Mouse (Mus musculus) hematopoietic stem cell, adult 5-6 weeks (primary cell): ENCODE measurements around the gene Fancd2. TPM values are rescaled to one million over a fixed set of nuclear protein-coding genes. Genes with fewer than 3 reads are reported as not detected.
A peak's percentile ranks its signal among the peaks of the same experiment; 100 is the strongest.

Experiments used
- ATAC-seq, 2 experiments: fragments of 125-278 bp in 1 of 2; replicated peaks in 1 of 2; 2 replicates each; pipeline ENCODE4 v1.8.0; 2016 to 2017; ENCODE audit warnings: inconsistent platforms in 2 of 2, mild to moderate bottlenecking in 2 of 2, moderate number of reproducible peaks in 2 of 2, low read depth in 1 of 2, moderate TSS enrichment in 1 of 2; ENCODE audit not compliant: low FRiP score in 2 of 2, poor library complexity in 2 of 2, severe bottlenecking in 2 of 2, insufficient read depth in 1 of 2, low TSS enrichment in 1 of 2
- total RNA-seq: library from RNA; stranded (forward); fragments of 172-1452, 232-1000 nt; gene quantifications from 2 replicates; pipeline ENCODE4 v1.2.3, GENCODE M21; 2017

Fancd2 gene
- total RNA-seq, 1 experiment from 2014 or later: 25.4 TPM

DNA sequence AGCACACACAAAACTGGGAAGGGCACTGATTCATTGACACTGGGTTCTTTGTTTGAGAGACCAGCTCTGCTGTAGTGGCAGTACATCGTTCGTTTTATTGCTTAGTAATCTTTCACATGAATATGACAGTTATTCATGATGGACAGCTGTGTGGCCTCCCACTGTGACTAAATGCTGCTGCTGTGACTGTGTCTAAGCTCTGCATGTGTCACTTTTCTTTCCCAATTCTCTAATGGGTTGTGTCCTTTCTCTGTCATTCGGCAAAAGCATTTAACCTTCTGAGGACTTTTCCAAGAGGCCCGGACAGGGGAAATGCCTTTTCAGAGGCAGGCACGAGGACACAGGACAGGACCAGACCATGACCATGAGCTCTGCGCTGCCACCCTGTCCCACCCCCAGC lies 17.5 kb upstream of the Fancd2 start:
- ATAC-seq: no peak

DNA sequence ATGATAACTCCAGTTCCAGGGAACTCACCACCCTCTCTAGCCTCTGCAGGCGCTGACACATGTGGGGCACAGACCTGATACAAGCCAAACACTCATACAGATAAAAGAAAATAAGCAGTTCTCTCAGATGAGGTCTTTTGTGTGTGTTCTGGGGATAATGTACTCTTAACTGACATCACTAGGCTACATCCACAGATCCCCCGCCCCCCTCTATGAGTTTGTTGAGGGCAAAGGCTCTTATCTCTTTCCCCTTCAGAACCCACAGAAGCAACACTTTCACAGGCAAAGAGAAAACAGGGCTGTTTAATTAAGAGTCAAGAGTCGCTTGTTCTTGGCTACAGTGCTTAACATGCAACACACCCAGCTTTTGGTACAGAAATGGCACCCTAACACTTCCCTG lies 16.9 kb upstream of the Fancd2 start:
- ATAC-seq: no peak

DNA sequence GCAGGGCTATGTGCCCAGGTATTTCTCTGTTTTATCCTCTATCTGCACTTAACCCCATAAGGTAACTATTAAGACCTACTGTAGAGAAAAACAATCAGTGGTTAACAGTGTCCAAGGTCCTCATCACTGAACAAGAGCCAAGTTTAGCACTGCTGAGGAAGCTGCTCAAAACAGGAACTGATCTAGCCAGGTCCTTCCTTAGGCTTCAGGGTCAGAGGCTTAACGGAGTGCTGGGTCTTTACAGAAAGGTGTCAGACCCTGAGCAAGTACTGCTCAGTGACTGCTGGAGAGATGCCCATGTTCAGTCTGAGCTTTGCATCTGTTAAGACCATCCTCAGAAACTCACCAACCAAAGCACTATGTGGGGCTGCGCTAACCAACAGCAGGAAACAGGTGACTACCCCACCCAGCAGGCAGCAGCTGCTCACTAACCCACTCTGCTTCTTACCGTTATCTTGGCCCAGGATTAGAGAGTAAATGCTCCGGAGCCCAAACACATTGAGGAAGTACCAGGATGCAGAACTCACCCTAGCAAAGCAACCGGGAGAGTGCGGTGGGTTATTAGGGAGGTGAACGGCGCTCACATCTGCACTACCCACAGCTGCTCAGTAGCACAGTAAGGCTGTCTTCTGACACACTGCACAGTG lies 13.9 kb upstream of the Fancd2 start:
- ATAC-seq: peak; percentile 91 to 92

DNA sequence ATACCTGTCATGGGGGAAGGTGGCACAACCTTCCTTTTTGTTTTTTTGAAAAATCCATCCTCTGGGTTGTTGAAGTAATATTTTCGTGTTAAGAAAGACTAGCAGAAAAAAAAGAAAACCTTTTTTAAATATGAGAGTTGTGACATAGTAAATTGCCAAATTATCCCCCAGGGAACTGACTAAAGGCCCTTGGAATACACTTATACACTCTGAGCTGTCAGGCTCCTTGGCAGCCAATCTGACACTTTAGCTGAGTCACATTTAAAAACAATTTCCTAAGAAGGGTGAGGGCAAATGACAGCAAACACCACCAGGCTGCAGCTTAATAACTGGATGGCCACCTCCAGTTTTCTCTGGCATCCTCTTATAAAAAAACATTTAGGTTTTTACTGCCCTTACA lies 9.2 kb upstream of the Fancd2 start:
- ATAC-seq: no peak

DNA sequence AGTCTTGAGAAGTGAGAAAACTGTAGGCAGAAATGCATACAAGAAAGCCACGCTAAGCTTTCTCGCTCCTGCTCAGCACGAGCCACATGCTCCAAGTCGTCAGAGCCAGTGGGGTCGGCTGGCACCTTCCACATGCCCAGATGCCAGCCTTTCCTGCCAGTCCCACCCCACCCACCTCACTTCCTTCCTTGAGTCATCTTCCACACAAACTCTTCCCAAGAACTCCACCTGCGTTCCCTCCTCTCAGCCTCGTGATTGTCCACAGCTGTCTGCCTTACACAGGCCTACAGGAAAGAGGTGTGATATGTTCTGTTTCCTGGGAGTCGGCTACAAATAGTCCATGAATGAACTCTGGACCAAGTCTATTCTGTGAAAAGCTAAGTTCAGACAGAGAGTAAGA lies 8.1 kb upstream of the Fancd2 start:
- no peak for ATAC-seq

DNA sequence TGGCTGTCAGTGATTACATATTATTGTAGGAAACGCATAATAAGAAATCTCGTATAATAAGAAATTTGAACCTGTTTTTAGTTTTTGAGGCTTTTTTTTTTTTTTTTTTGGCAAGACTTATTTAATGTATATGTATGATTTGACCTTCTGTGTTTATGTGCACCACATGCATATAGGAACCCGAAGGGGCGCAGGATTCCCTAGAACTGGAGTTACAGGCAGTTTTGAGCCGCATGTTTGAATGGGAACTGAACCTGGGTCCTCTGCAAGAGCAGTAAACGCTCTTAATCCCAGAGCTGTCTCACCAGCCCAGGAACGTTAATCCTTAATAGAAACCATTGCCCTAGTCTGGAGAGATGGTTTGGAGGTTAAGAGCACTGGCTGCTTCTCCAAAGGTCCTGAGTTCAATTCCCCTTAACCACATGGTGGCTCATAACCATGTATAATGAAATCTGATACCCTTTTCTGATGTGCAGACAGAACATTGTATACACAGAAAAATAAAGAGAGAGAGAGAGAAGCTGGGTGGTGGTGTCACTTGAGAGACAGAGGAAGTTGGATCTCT lies 440 bp downstream of the Fancd2 start:
- ATAC-seq: no peak

DNA sequence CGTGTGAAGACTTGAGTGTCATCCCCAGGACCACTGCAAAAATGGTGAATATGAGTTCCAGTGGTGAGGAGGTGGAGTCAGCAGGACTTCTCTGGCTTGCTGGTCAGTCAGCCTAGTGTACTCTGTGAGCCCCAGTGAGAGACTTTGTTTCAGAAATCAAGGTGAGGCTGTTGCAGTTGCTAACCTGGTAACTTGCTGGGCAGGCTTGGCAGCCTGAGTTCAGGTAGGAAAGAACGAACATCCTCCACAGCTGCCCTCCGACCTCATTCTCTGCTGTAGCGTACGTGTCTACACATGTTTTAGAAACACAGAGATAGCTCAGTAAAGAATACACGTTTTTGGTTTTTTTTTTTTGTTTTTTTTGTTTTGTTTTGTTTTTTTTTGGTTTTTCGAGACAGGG lies 3.4 kb downstream of the Fancd2 start:
- no peak for ATAC-seq

DNA sequence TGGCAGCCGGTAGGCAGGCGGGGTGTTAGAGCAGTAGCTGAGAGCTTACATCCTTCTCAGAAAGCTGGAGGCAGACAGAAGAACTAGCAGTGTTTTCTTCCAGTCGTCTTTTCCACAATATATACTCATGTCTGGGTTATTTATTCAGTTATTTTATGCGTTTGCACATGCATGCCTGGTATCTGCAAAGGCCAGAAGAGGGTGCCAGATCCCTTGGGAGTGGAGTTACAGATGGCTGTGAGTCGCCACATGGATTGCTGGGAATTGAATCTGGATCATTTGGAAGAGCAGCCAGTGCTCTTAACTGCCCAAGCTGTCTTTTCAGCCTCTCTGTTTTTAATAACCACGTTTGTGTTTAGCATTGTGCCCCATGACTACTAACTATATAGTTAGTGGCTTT lies 10.1 kb downstream of the Fancd2 start:
- no peak for ATAC-seq

DNA sequence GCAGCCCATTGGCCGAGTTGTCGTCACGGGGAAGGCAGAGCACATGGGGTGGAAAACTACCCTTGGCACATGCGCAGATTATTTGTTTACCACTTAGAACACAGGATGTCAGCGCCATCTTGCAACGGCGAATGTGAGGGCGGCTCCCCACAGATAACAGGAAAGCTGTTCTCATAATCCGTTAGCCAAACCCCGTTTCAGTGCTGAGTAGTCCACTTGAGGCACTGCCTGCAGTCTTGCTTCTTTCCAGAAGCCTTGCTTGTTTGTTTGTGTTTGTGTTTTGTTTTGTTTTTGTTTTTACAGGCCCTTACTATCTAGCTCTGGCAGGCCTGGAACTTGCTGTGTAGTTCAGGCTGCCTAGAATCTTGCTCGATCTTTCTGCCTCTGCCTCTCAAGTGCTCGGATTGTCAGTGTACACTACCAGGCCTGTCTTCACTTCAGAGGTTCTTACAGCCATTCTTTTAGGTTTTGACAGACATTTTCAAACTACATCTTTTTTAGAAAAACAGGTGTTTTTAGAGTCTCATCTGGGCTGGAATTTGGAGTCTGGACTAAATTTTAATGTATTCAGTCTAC lies 12.5 kb downstream of the Fancd2 start:
- ATAC-seq: no peak

DNA sequence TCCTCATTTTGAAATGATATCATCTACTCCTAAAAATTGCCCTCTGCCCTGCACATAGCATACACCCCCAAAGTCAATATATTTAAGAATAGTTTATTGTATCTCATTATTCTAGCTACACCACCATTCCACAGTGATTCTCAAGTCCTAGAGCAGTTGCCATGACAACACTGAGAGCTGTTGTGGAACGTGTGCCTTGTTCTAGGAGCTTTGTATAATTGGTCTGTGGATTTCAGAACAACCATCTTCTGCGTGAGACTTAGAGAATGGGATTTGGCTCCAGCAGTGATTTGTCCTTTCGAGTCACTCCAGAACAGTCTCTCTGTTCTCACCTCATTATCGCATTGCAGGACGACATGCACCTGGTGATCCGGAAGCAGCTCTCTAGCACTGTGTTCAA lies 28.3 kb downstream of the Fancd2 start:
- no peak for ATAC-seq

DNA sequence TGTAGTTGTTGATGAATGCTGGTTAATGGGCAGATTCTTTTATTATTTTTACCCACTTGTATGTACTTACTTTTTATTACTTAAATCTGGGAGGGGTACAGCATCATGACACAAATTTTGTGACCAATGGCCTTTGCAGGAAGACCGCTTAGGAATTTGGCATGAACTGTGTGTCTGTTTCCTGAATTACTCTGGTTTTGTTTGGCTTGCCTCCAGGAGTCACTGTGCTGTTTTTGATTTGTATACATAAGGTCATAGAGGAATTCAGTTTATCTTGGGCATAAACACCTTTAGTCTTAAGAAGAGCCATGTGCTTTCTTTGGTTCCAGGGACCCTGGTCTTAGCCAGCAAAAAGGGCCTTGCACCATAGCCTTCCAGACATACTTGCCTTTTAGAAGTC lies 33.1 kb downstream of the Fancd2 start:
- no peak for ATAC-seq

DNA sequence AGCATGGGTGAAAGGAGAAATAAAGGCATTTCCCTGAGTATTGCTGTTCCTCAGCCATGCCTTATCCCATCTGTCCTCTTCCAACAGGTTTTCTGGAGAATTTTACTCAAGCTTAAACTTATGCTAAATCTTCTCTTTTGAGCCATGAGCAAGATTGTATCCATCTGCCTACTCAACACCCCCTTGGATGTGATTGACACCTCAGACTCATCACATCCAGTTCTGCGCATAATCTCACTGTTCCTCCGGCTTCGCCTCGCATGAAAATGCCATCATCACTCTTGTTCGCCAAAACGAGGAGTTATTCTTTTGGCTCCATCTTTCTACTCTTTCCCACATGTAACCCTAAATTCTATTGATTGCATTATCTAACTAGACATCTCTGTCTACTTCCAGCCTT lies 44.6 kb downstream of the Fancd2 start:
- ATAC-seq: no peak

DNA sequence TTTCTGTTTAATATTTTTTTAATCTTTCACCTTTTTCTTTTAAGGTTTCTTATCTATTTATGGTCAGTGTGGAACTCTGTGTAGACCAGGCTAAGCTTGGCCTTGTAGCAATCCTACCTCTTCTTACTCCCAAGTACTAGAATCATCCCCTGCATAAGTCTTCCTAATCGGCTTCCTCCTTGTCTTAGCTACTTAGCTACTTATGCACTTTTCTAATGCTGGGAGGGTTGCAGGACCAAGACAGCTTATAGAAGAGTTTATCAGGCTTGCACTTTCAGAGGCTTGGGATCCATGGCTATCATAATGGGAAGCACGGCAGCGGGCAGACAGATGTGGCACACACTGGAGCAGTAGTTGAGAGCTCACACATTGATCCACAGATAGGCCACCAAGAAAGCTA lies 47.8 kb downstream of the Fancd2 start:
- no peak for ATAC-seq

DNA sequence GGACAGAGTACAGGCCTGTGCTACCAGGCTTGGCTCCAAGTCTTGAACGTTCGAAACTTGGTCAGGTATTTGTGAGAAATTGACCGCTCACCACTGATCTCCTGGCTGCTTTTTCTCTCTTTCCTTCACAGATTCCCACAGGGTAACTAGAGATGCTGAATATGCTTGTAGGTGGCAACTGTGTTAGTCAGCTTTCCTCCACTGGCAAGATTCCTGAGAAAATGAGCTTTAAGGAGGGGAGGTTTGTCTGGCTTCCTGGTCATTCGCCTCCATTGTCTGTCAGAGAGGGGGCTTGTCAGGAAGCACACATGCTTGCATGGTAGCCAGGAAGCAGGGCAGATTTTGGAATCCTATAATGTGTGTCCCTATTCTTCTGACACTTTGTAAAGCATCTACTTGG lies 51.5 kb downstream of the Fancd2 start:
- ATAC-seq: no peak

DNA sequence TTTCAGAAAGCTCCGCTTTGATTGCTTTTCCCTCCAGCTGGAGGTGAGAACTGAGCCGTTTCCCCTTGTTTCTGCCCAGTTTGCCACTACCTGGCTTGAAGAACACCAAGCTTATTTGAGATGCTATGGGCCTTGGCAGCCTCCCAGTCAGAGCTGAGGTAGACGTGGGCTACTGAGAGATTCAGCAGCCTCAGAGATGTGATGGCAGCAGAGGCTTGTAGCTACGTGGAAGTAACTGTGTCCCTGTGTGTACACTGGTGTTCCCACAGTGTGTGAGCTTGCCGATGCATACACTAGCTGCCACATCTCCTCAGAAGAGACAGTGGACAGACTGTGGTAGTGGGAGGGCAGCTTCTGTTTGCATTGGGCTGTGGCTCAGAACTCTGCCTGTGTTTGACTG lies 53.6 kb downstream of the Fancd2 start:
- ATAC-seq: no peak

DNA sequence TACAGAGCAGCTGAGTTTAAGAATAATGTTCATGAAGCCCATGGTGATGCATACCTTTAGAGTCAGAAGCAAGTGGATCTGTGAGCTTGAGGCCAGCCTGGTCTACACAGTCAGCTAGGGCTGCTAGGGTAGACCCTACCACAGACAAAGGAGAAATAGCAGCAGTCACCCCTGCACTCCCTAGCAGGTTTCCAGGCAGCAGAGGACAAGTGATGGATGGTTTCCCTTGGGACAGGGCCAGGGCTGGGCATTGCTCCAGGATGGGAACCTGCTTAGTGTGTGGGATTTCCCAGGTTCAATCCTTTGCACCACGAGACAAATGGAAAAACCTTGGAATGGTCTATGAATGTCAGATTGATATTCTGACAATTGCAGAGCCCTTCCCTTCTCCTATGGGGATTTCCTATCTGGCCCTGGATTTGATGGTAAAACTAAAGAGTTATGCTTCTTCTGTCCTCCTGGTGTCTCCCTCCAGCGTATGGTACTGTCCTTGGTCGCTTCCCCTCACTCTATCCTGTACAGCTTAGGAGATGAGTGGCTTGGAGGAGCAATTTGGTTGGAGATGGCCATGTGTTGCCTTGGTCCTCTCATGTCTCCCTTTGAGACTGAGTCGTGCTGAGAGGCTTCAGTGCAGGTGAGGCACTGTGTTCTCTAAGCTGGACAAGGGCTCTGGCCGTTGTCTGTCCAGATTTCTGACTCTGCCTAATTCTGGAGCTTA lies 55.1 kb downstream of the Fancd2 start:
- ATAC-seq: no peak

DNA sequence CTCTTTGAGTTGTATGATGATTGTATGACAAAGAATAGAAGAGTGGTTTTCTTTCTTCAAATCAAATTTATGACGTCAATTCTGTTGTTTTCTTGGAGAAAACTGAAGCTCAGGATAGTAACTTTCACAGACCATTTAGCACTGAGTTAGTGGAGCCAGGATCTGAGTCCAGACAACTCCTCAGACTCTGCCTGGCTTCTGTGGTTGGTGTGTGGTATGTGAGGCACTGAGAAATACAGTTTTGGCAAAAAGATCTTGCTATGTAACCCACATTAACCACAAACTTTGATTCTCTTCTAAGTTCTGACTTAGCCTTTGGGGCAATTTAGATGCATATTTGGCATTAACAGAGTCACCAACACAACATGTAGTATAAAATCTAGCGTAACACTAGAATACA lies 61.2 kb downstream of the Fancd2 start:
- no peak for ATAC-seq

DNA sequence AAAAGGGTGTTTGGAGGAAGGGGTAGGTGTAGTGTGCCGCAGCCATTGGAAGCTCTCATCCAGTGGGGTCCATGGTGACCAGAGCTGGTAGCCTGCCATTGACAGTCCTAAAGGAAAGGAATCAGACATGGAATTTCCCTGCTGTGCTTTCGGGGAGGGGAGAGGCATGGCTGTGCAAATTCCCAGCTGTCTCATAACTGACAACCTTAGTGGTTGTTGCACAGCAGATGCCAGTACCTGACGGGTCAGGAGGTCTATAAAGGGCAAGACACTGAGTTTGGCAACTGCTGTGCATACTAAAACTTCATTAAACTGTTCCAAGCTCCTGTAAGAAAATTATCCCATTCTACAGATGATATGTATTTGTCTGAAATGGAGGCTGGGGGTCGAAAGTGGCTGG lies 66.5 kb downstream of the Fancd2 start:
- ATAC-seq: no peak

DNA sequence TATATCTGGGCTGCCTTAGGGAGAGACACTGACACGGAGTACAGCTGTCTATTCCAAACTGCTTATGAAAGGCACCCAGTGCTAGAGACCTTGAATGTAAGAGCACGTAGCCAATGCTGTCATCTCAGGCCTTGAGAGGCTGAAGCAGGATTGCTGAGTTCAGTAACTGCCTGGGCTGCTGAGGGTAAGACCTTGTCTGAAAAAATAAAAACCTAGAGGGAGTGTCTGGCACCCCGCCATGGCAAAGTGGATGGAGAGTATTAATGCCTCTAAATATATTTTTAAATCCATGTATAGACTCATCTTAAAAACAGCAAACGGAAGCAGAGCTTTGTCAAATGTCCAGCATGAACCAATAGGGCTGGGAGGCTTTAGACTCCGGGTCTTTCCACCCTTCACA lies 68.4 kb downstream of the Fancd2 start:
- ATAC-seq: no peak
